Mouse (Mus musculus) heart, adult 18-20 months (tissue): Measurements from ENCODE around the gene Gm42420. TPM values are rescaled to one million over a fixed set of nuclear protein-coding genes. Genes with fewer than 3 reads are reported as not detected.

Experiments used
- DNase-seq, 2 experiments: peaks; one replicate each; pipeline ENCODE4 v3.0.0; 2021 to 2022; ENCODE audit warnings: mixed read lengths in 1 of 2
- long read RNA-seq, 2 experiments: library from polyadenylated mRNA; stranded (forward); transcript quantifications; one replicate each; pipeline ENCODE4 v2.0.0; 2021
- total RNA-seq, 2 experiments: library from RNA; stranded (reverse); gene quantifications; 2 replicates each; pipeline ENCODE4 v1.2.3; 2021

Gene Gm42420
- total RNA-seq, result 1 to 10 TPM in 1 of 2 experiments, not detected in 1; 1.7 TPM
- long read RNA-seq, experiment 1, result 0 reads
- long read RNA-seq, experiment 2, result 0 reads

- DNase-seq, result no peak
Observed at GRCm38 (mm10) chr6:39585517-39585916, at the start of gene Gm42420. TSS of gene Gm42420 (plus strand) at chr6:39585753.

- DNase-seq, result no peak
Observed at GRCm38 (mm10) chr6:39536621-39537020, 48.9 kb upstream of the Gm42420 start.

- no peak for DNase-seq
Observed at GRCm38 (mm10) chr6:39537276-39537675, 48.3 kb upstream of the Gm42420 start.

- peak in 1 of 2 experiments; percentile 34 for DNase-seq
Observed at GRCm38 (mm10) chr6:39538227-39538626, 47.3 kb upstream of the Gm42420 start.

- DNase-seq, result peak; percentile 76 to 87
Observed at GRCm38 (mm10) chr6:39539679-39540155, 45.8 kb upstream of the Gm42420 start.

- no peak for DNase-seq
Observed at GRCm38 (mm10) chr6:39540563-39540962, 45.0 kb upstream of the Gm42420 start.

- DNase-seq, result peak; percentile 89 to 90
Observed at GRCm38 (mm10) chr6:39542631-39543597, 42.6 kb upstream of the Gm42420 start.

GRCm38 (mm10) chr6:39543769-39544420, 41.7 kb upstream of the Gm42420 start:
- DNase-seq, result peak in 1 of 2 experiments; percentile 47

GRCm38 (mm10) chr6:39545474-39545873, 40.1 kb upstream of the Gm42420 start:
- no peak for DNase-seq

- no peak for DNase-seq
Observed at GRCm38 (mm10) chr6:39548030-39548429, 37.5 kb upstream of the Gm42420 start.

GRCm38 (mm10) chr6:39551981-39552636, 33.4 kb upstream of the Gm42420 start:
- DNase-seq, result no peak

GRCm38 (mm10) chr6:39554888-39555647, 30.5 kb upstream of the Gm42420 start:
- DNase-seq, result peak in 1 of 2 experiments; percentile 53

GRCm38 (mm10) chr6:39555648-39555945, 30.0 kb upstream of the Gm42420 start:
- no peak for DNase-seq

- peak; percentile 32 to 75 for DNase-seq
Observed at GRCm38 (mm10) chr6:39556900-39557659, 28.5 kb upstream of the Gm42420 start.

- peak; percentile 82 to 83 for DNase-seq
Observed at GRCm38 (mm10) chr6:39557723-39558261, 27.8 kb upstream of the Gm42420 start, which contains the start of gene Dennd2a. TSS of gene Dennd2a (minus strand) at chr6:39557867.

- no peak for DNase-seq
Observed at GRCm38 (mm10) chr6:39559276-39559939, 26.1 kb upstream of the Gm42420 start.

GRCm38 (mm10) chr6:39562166-39563015, 23.2 kb upstream of the Gm42420 start:
- DNase-seq, result peak; percentile 87 to 91

GRCm38 (mm10) chr6:39567528-39567927, 18.0 kb upstream of the Gm42420 start:
- peak; percentile 29 to 62 for DNase-seq

- DNase-seq, result no peak
Observed at GRCm38 (mm10) chr6:39570426-39570825, 15.1 kb upstream of the Gm42420 start.
